Mouse (Mus musculus) bone marrow macrophage, adult 2 months (primary cell): Measurements from ENCODE around the gene Irf2bp1.

Source experiments
- CTCF ChIP-seq: IDR thresholded peaks from 2 replicates; pipeline ENCODE4 v1.5.1; 2012; ENCODE audit warnings: low read depth, mild to moderate bottlenecking, low read length, moderate library complexity
- POLR2A ChIP-seq: IDR thresholded peaks from 2 replicates; pipeline ENCODE4 v1.6.1; 2012; ENCODE audit warnings: mild to moderate bottlenecking, low read depth, low read length, borderline replicate concordance

GRCm38 (mm10) chr7:19007026-19007977, 3.5 kb downstream of the Irf2bp1 start:
- TF ChIP-seq CTCF (no peak), POLR2A (no peak)
